Mouse (Mus musculus) liver, embryonic 15.5 days (tissue): ENCODE data around the gene Hdx. TPM values are rescaled to one million over a fixed set of nuclear protein-coding genes. Genes with fewer than 3 reads are reported as not detected.

Experiments
- polyA plus RNA-seq: library from polyadenylated mRNA; unstranded; fragments of >200 nt; fragmentation: Nextera tagmentation; extraction: Ambion mirVana; gene quantifications from 2 replicates; pipeline ENCODE4 v1.2.1, GENCODE M21; 2015

The Hdx gene
- polyA plus RNA-seq, 1 experiment from 2014 or later = 0.02 TPM

Other genes with a start within 250 kb of the Hdx start
- 4.5 and 5.5 TPM in 2 replicates for gene Rps6ka6, start 159.1 kb downstream of the Hdx start, polyA plus RNA-seq
- 0.23 and 0.32 TPM in 2 replicates for gene Gm45194, start 194.3 kb upstream of the Hdx start, polyA plus RNA-seq